Mouse (Mus musculus): ENCODE results near the gene Olfr288. TPM values are rescaled to one million over a fixed set of nuclear protein-coding genes. Genes with fewer than 3 reads are reported as not detected.

Olfr288 gene
- polyA plus RNA-seq (2015; fragmentation: Nextera tagmentation; extraction: Ambion mirVana): not detected in 2 replicates

DNA sequence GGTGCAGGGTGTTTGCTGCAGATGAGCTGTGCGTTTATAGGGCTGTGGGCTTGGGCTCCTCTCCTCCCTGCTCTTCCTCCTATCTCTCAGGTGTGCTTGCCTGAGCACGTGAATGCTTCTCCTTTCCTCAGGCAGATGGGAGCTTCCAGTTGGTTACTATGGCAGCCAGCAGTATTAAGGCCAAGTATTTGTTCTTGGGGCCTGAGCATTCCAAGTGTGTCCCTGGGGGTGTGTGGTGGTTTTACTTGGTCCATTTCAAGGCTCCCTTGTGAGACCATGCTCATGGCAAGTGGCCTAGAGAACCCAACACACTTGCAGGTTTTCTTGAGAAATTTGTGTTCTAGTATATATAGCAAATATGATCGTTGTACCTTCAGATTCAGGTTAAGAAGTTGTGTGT, at the start of gene Olfr288:
Olfr288 (minus strand) TSS at position 101 of the 400 bp plus-strand sequence.
- no peaks in the 10 kb centered on the region for H3K36me3 ChIP-seq
- no peak within 1 kb of the TSS for H3K4me2 ChIP-seq
- no peaks in the 10 kb centered on the region for H3K4me1 ChIP-seq (replicated peaks)
- H3K9me3 ChIP-seq: no peaks in the 10 kb centered on the region
- no peak for ATAC-seq (ENCODE audit: low FRiP score, low read depth)
- no peak within 1 kb of the TSS for H3K4me3 ChIP-seq
- WGBS: 74% methylated on average over 3 of the region's 3 CpGs
- H3K27ac ChIP-seq (replicated peaks): no peak within 1 kb of the TSS
- no peak within 1 kb of the TSS for H3K9ac ChIP-seq
- H3K27me3 ChIP-seq: no peaks in the 10 kb centered on the region

DNA sequence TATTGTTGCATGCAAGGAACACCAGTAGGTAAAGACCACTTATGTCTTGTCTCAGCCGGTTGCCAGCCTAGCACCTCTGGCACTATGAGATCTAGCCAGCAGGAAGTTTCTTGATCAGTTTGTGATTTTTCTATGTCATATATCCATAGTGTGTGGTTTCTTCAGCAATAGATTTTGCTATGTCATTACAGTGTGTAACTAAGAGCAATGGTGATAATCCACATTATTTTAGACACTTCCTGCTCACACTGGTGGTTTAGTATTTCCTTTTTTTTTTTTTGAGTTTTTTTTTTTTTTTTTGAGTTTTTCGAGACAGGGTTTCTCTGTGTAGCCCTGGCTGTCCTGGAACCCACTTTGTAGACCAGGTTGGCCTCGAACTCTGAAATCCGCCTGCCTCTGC, 40.1 kb upstream of the Olfr288 start:
- no peak overlapping the region for H3K27ac ChIP-seq (replicated peaks)
- no peaks in the 10 kb centered on the region for H3K9me3 ChIP-seq
- H3K9ac ChIP-seq: no peak overlapping the region
- H3K4me1 ChIP-seq (replicated peaks): no peaks in the 10 kb centered on the region
- 94% methylated on average over 4 of the region's 4 CpGs for WGBS
- H3K4me2 ChIP-seq: no peak overlapping the region
- ATAC-seq (ENCODE audit: low FRiP score, low read depth): no peak
- H3K36me3 ChIP-seq: no peaks in the 10 kb centered on the region
- no peak overlapping the region for H3K4me3 ChIP-seq
- H3K27me3 ChIP-seq: no peaks in the 10 kb centered on the region

- no peak within 1 kb of the TSS for H3K27ac ChIP-seq (replicated peaks)
- 90% methylated on average over 4 of the region's 4 CpGs for WGBS
- no peak within 1 kb of the TSS for H3K4me3 ChIP-seq
- ATAC-seq (ENCODE audit: low FRiP score, low read depth): no peak
- H3K9ac ChIP-seq: no peak within 1 kb of the TSS
- H3K27me3 ChIP-seq: no peaks in the 10 kb centered on the region
- H3K4me2 ChIP-seq: no peak within 1 kb of the TSS
- H3K4me1 ChIP-seq (replicated peaks): no peaks in the 10 kb centered on the region
- no peaks in the 10 kb centered on the region for H3K9me3 ChIP-seq
- no peaks in the 10 kb centered on the region for H3K36me3 ChIP-seq
These were observed 39.0 kb upstream of the Olfr288 start, which contains the start of gene Olfr286 for GRCm38 (mm10) chr15:98234350-98234749. Gene Olfr286 (minus strand): TSS chr15:98234450.

DNA sequence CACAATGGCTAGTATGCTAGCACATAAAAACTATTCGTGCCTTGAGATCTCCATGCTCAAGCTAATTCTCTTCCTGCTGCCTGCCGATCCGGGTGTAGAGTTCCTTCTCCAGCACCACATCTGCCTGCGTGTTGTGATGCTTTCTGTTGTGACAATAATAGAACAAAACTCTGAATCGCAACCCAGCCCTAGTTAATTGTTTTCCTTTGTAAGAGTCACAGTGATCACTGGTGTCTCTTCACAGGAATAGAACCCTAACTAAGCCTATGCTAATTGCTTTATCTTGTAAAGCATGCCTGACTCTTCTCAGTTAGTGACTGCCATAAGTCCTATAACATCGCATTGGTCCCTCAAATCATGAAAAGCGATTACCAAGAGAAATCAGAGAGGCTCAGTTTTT, 30.8 kb upstream of the Olfr288 start:
- H3K4me1 ChIP-seq (replicated peaks): no peaks in the 10 kb centered on the region
- no peaks in the 10 kb centered on the region for H3K9me3 ChIP-seq
- H3K9ac ChIP-seq: no peak overlapping the region
- no peak overlapping the region for H3K4me3 ChIP-seq
- H3K4me2 ChIP-seq: no peak overlapping the region
- ATAC-seq (ENCODE audit: low FRiP score, low read depth): no peak
- WGBS: 70% methylated on average over 7 of the region's 7 CpGs
- no peaks in the 10 kb centered on the region for H3K27me3 ChIP-seq
- H3K36me3 ChIP-seq: no peaks in the 10 kb centered on the region
- no peak overlapping the region for H3K27ac ChIP-seq (replicated peaks)

DNA sequence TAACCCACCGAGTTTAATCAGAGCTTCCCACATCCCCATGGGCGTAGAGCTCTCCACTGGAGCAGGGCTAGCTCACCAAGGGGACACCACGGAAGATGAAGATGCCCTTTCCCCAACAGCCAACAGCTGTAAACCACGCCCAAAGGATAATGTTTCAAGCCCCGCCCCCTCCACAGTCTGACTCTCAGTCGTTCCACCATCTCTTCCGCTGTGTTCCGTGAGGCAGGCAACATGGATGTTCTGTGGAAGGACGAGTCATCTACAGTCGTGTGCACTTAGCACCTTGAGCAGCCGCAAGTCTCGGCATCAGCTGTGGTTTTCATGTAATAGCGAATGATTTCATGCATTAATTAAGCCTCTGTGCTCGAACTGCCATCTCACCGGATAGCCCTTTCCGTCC, 30.3 kb upstream of the Olfr288 start:
- Histone ChIP-seq H3K36me3 (no peaks in the 10 kb centered on the region), H3K27me3 (no peaks in the 10 kb centered on the region), H3K9me3 (no peaks in the 10 kb centered on the region), H3K4me3 (no peak overlapping the region), H3K4me1 (replicated peaks) (no peaks in the 10 kb centered on the region), H3K27ac (replicated peaks) (no peak overlapping the region), H3K9ac (no peak overlapping the region), H3K4me2 (no peak overlapping the region)
- 47% methylated on average over 16 of the region's 16 CpGs for WGBS
- ATAC-seq (ENCODE audit: low FRiP score, low read depth): no peak

GRCm38 (mm10) chr15:98222377-98222776, 27.0 kb upstream of the Olfr288 start:
- no peak overlapping the region for H3K27ac ChIP-seq (replicated peaks)
- H3K4me3 ChIP-seq: no peak overlapping the region
- no peaks in the 10 kb centered on the region for H3K36me3 ChIP-seq
- no peaks in the 10 kb centered on the region for H3K9me3 ChIP-seq
- H3K27me3 ChIP-seq: no peaks in the 10 kb centered on the region
- H3K4me2 ChIP-seq: no peak overlapping the region
- H3K9ac ChIP-seq: no peak overlapping the region
- H3K4me1 ChIP-seq (replicated peaks): no peaks in the 10 kb centered on the region
- no peak for ATAC-seq (ENCODE audit: low FRiP score, low read depth)

DNA sequence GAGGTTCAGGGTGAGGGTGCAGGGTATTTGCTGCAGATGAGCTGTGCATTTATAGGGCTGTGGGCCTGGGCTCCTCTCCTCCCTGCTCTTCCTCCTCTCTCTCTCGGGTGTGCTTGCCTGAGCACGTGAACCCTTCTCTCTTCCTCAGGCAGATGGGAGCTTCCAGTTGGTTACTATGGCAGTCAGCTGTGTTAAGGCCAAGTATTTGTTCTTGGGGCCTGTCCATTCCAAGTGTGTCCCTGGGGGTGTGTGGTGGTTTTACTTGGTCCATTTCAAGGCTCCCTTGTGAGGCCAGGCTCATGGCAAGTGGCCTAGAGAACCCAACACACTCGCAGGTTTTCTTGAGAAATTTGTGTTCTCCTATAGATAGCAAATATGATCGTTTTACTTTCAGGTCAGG, 25.5 kb upstream of the Olfr288 start, which contains the start of the genes Gm44579 and Olfr287:
Gm44579 (minus strand) TSS at position 101 of the 400 bp plus-strand sequence.
Olfr287 (minus strand) TSS at position 180 of the 400 bp plus-strand sequence.
- H3K27me3 ChIP-seq: no peaks in the 10 kb centered on the region
- WGBS: 68% methylated on average over 4 of the region's 4 CpGs

GRCm38 (mm10) chr15:98214130-98214529, 18.8 kb upstream of the Olfr288 start:
- Histone ChIP-seq H3K36me3 (no peaks in the 10 kb centered on the region), H3K27ac (replicated peaks) (no peak overlapping the region), H3K4me2 (no peak overlapping the region), H3K4me3 (no peak overlapping the region), H3K9me3 (no peaks in the 10 kb centered on the region), H3K9ac (no peak overlapping the region), H3K27me3 (no peaks in the 10 kb centered on the region), H3K4me1 (replicated peaks) (no peaks in the 10 kb centered on the region)
- WGBS: 69% methylated on average over 5 of the region's 5 CpGs
- no peak for ATAC-seq (ENCODE audit: low FRiP score, low read depth)

More for the DNA sequence above, 25.5 kb upstream of the Olfr288 start, which contains the start of the genes Gm44579 and Olfr287:
- H3K9me3 ChIP-seq: no peaks in the 10 kb centered on the region
- H3K4me2 ChIP-seq: no peak within 1 kb of the TSS
- H3K27ac ChIP-seq (replicated peaks): no peak within 1 kb of the TSS
- H3K9ac ChIP-seq: no peak within 1 kb of the TSS
- H3K4me3 ChIP-seq: no peak within 1 kb of the TSS
- no peaks in the 10 kb centered on the region for H3K4me1 ChIP-seq (replicated peaks)
- no peaks in the 10 kb centered on the region for H3K36me3 ChIP-seq
- no peak for ATAC-seq (ENCODE audit: low FRiP score, low read depth)

- no peak for ATAC-seq (ENCODE audit: low FRiP score, low read depth)
- H3K9me3 ChIP-seq: no peaks in the 10 kb centered on the region
- H3K4me2 ChIP-seq: no peak overlapping the region
- no peaks in the 10 kb centered on the region for H3K4me1 ChIP-seq (replicated peaks)
- 83% methylated on average over 5 of the region's 5 CpGs for WGBS
- H3K4me3 ChIP-seq: no peak overlapping the region
- no peaks in the 10 kb centered on the region for H3K27me3 ChIP-seq
- H3K9ac ChIP-seq: no peak overlapping the region
- H3K27ac ChIP-seq (replicated peaks): no peak overlapping the region
- H3K36me3 ChIP-seq: no peaks in the 10 kb centered on the region
These were observed 18.1 kb upstream of the Olfr288 start for GRCm38 (mm10) chr15:98213336-98213870.

- WGBS: 85% methylated on average over 7 of the region's 7 CpGs
- no peak overlapping the region for H3K9ac ChIP-seq
- H3K9me3 ChIP-seq: no peaks in the 10 kb centered on the region
- no peak overlapping the region for H3K4me3 ChIP-seq
- H3K36me3 ChIP-seq: no peaks in the 10 kb centered on the region
- H3K27me3 ChIP-seq: no peaks in the 10 kb centered on the region
- no peak overlapping the region for H3K4me2 ChIP-seq
- H3K27ac ChIP-seq (replicated peaks): no peak overlapping the region
- ATAC-seq (ENCODE audit: low FRiP score, low read depth): no peak
- no peaks in the 10 kb centered on the region for H3K4me1 ChIP-seq (replicated peaks)
These were observed 14.3 kb upstream of the Olfr288 start for GRCm38 (mm10) chr15:98209676-98210075.

DNA sequence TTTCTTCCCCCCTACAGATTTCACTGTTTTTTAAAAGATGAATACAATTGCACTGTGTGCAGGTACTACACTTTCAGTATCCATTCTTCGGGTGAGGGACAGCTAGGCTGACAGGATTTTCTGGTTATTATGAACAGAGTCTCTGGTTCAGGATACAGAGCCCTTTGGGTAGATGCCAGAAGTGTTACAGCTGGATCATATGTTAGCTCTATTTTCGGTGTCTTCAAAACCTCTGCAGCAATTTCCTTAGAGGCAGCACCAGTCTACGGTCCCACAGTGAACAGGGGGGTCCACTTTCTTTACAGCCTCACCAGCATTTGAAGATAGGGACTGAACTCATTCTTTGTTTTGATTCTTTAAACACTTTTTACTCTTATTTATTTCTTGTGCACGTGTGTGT, 10.9 kb downstream of the Olfr288 start:
- no peak overlapping the region for H3K4me3 ChIP-seq
- no peaks in the 10 kb centered on the region for H3K9me3 ChIP-seq
- no peak for ATAC-seq (ENCODE audit: low FRiP score, low read depth)
- no peak overlapping the region for H3K4me2 ChIP-seq
- 84% methylated on average over 4 of the region's 4 CpGs for WGBS
- H3K36me3 ChIP-seq: no peaks in the 10 kb centered on the region
- no peak overlapping the region for H3K27ac ChIP-seq (replicated peaks)
- no peak overlapping the region for H3K9ac ChIP-seq
- no peaks in the 10 kb centered on the region for H3K27me3 ChIP-seq
- peaks cover 6% of the 10 kb centered on the region; the same call in 1 of the 2 replicates for H3K4me1 ChIP-seq (replicated peaks)

GRCm38 (mm10) chr15:98181856-98182570, 13.3 kb downstream of the Olfr288 start:
- H3K27ac ChIP-seq (replicated peaks): no peak overlapping the region
- H3K36me3 ChIP-seq: no peaks in the 10 kb centered on the region
- ATAC-seq (ENCODE audit: low FRiP score, low read depth): no peak
- no peaks in the 10 kb centered on the region for H3K9me3 ChIP-seq
- H3K4me1 ChIP-seq (replicated peaks): peaks cover 6% of the 10 kb centered on the region; the same call in 1 of the 2 replicates
- H3K4me2 ChIP-seq: peak overlapping the region; percentile 64
- 75% methylated on average over 12 of the region's 12 CpGs for WGBS
- H3K4me3 ChIP-seq: no peak overlapping the region
- H3K27me3 ChIP-seq: no peaks in the 10 kb centered on the region
- H3K9ac ChIP-seq: no peak overlapping the region

Measured in hindbrain, embryonic 15.5 days (tissue).